Comparison of ENCODE assay signal across 17 mouse cellular contexts in genomic region chr4:100925153-100925552, GRCm38 (mm10).
"Had no signal": no experiment of that assay in that cellular context is flagged by ENCODE, and none has a peak within 500 bp of the region (broad histone marks: within the 10 kb centered on the region; RNA-seq: fewer than 3 reads in every experiment).

No protein-coding gene starts in this region.

- ATAC-seq: lung, postnatal 0 days; midbrain, embryonic 13.5 days; midbrain, embryonic 15.5 days had no signal

- H3K27me3 ChIP-seq: lung, embryonic 15.5 days; megakaryocyte, embryonic 14.5 days; midbrain, embryonic 13.5 days; midbrain, embryonic 15.5 days; neural tube, embryonic 12.5 days; stomach, embryonic 15.5 days had no signal

- H3K4me3 ChIP-seq: lung, embryonic 15.5 days; megakaryocyte, embryonic 14.5 days; midbrain, embryonic 13.5 days; midbrain, embryonic 15.5 days; neural tube, embryonic 12.5 days; stomach, embryonic 15.5 days had no signal

- H3K27ac ChIP-seq: lung, embryonic 15.5 days; macrophage; midbrain, embryonic 13.5 days; midbrain, embryonic 15.5 days; neural tube, embryonic 12.5 days; stomach, embryonic 15.5 days; stomach, postnatal 0 days had no signal

- H3K9me3 ChIP-seq: lung, embryonic 15.5 days; megakaryocyte, embryonic 14.5 days; midbrain, embryonic 13.5 days; midbrain, embryonic 15.5 days; neural tube, embryonic 12.5 days; stomach, embryonic 15.5 days had no signal

- H3K4me2 ChIP-seq: lung, embryonic 15.5 days; midbrain, embryonic 11.5 days; midbrain, embryonic 13.5 days; midbrain, embryonic 15.5 days; neural tube, embryonic 12.5 days; stomach, embryonic 15.5 days had no signal

- H3K36me3 ChIP-seq: lung, embryonic 15.5 days; midbrain, embryonic 15.5 days had no signal

- H3K9ac ChIP-seq: lung, embryonic 15.5 days; midbrain, embryonic 13.5 days; midbrain, embryonic 15.5 days; neural tube, embryonic 12.5 days; stomach, embryonic 15.5 days had no signal

- DNase-seq: lung, adult 2 months; lung, postnatal 14 days; lung, postnatal 36 days; right cerebral cortex, postnatal 14 days; thymus, adult 2 months; thymus, postnatal 25 days; thymus, postnatal 4 days had no signal

- H3K4me1 ChIP-seq: megakaryocyte, embryonic 14.5 days; stomach, embryonic 15.5 days had no signal
